Comparison of ENCODE assay signal across 8 mouse cellular contexts in the genomic region with DNA sequence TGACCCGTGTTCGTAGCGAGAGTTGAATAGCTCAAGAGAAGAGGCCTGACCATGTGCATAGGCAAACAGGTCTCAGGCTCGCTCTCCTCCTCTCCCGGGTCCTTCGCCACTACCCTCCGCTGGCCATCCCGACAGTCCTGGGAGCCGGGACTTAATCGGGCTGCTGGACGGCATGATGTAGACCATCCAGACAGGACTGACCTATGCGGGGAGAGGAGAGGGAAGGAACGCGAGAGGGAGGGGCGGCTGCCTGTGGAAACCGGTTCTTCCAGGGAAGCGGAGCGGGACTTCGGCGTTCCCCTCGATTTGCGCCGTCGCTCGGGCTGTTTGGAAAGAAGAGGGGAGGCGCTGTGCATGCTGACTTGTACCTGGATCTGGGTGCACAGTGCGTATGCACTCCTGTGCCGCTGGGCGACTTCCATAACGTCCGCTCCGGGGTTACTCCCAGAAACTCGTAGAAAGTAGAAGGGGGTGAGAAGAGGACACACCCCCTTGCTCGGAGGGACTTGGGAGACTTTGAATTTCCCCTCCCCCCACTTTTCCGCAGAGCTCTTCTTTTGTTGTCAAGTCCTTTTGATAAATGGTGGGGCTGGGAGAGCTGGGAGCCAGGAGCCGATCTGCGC. TPM values are rescaled to one million over a fixed set of nuclear protein-coding genes. Genes with fewer than 3 reads are reported as not detected.
A peak's percentile ranks its signal among the peaks of the same experiment; 100 is the strongest.
DNase-seq lines count a peak whose midpoint lies in the region; ATAC-seq and TF ChIP-seq lines count a peak whose summit lies in the region.

A gene (minus strand): TSS at position 311 of the 623 bp plus-strand sequence.

- H3K27ac ChIP-seq in cerebellum, adult 2 months (ENCODE audit: insufficient read depth, low read length), result no peak within 1 kb of the TSS
- no peak within 1 kb of the TSS for H3K27ac ChIP-seq in cortical plate, adult 2 months (ENCODE audit: insufficient read depth, low read length)

- no peaks in the 10 kb centered on the region; the same call in 1 of the 2 replicates for H3K4me1 ChIP-seq in cerebellum, adult 2 months (ENCODE audit: control insufficient read depth, insufficient read depth, low read length)
- H3K4me1 ChIP-seq in cortical plate, adult 2 months (ENCODE audit: control insufficient read depth, insufficient read depth, low read length), result no peaks in the 10 kb centered on the region

- peak within 1 kb of the TSS; percentile 43 for H3K4me3 ChIP-seq in cerebellum, adult 2 months (replicated peaks; ENCODE audit: insufficient read depth, low read depth, low read length)
- H3K4me3 ChIP-seq in cortical plate, adult 2 months (ENCODE audit: insufficient read depth, low read length), result peak within 1 kb of the TSS; percentile 43

- peaks cover 3% of the 10 kb centered on the region; the same call in 1 of the 2 replicates for H3K27me3 ChIP-seq in cerebellum, adult 2 months (ENCODE audit: control insufficient read depth, insufficient read depth, low read length)

- ATAC-seq in erythroblast, adult 5-6 weeks (replicated peaks; ENCODE audit: low FRiP score, poor library complexity, severe bottlenecking), result no peak

- no peak for TF ChIP-seq POLR2A in cerebellum, adult 2 months (IDR thresholded peaks at IDR 0.05; ENCODE audit: borderline replicate concordance, insufficient read depth, low read length)
- no peak for TF ChIP-seq POLR2A in cortical plate, adult 2 months (IDR thresholded peaks at IDR 0.05; ENCODE audit: extremely low read depth, insufficient read depth, low read length)

- no peak for TF ChIP-seq CTCF in cerebellum, adult 2 months (IDR thresholded peaks at IDR 0.05; ENCODE audit: borderline replicate concordance, insufficient read depth, low read depth, low read length)
- TF ChIP-seq CTCF in cortical plate, adult 2 months (IDR thresholded peaks at IDR 0.05; ENCODE audit: extremely low read depth, insufficient read depth, low read length), result no peak

- WGBS in cerebellum, adult 2 months, result 1% methylated on average over 37 of the region's 37 CpGs

- DNase-seq in cerebellum, adult 2 months, result peak; percentile 9 to 29
- DNase-seq in cerebellum, adult 11 months, result no peak
- DNase-seq in gastrocnemius, postnatal 4 days (ENCODE audit: low spot score in 2 of 2), result peak; percentile 29 to 55
- DNase-seq in kidney, adult 11 months, result peak; percentile 89
- peak; percentile 81 to 86 for DNase-seq in lung, adult 18-20 months
- DNase-seq in ovary, adult 18-20 months (ENCODE audit: low spot score), result peak; percentile 72

RNA-seq across cellular contexts. Expression of the gene that starts here (rescaled TPM):
- polyA plus RNA-seq in cerebellum, adult 2 months (2012; rRNA removed), result 4.0 and 4.4 TPM in 2 replicates
- 1.4 and 1.9 TPM in 2 replicates for polyA plus RNA-seq in cortical plate, adult 2 months (2012; rRNA removed)
- 10 to 100 TPM; 14.0 to 15.6 TPM for total RNA-seq in gastrocnemius, postnatal 4 days (2021)
- total RNA-seq in erythroblast, adult 5-6 weeks (2015; ENCODE audit: low replicate concordance), result 0.38 TPM in 1 of 2 replicates, not detected in the other
- 0.60 TPM in 1 of 2 replicates, not detected in the other for total RNA-seq in erythroblast, adult 5-6 weeks (2017; ENCODE audit: low replicate concordance)

Comparison
In these comparisons a context has a peak if more than half of its experiments do, and no peak if none do; other contexts are left out.
1. RNA of the gene that starts here (total RNA-seq): 14.0 to 15.6 TPM in gastrocnemius, postnatal 4 days; 0.38 to 0.60 TPM in erythroblast, adult 5-6 weeks; every median in the first group is over 4 times any median in the second.